Mouse (Mus musculus) myocyte (in vitro differentiated cells): ENCODE measurements around the gene Gm20388. TPM values are rescaled to one million over a fixed set of nuclear protein-coding genes. Genes with fewer than 3 reads are reported as not detected.

Experiments used
- H3K27me3 ChIP-seq: one replicate; pipeline ENCODE4 v1.6.1; 2011; ENCODE audit not compliant: control insufficient read depth, insufficient read depth, insufficient read length
- H3K36me3 ChIP-seq: one replicate; pipeline ENCODE4 v1.6.1; 2011; ENCODE audit not compliant: control insufficient read depth, insufficient read depth
- H3K4me2 ChIP-seq: one replicate; pipeline ENCODE4 v1.6.1; 2011; ENCODE audit warnings: low read depth, control low read depth
- H3K4me3 ChIP-seq: one replicate; pipeline ENCODE4 v1.5.1; 2011; ENCODE audit warnings: mild to moderate bottlenecking, control low read depth, moderate library complexity
- H3K79me2 ChIP-seq: one replicate; pipeline ENCODE4 v1.6.1; 2011; ENCODE audit not compliant: control insufficient read depth, insufficient read depth
- H3ac ChIP-seq: one replicate; pipeline ENCODE4 v1.6.1; 2011; ENCODE audit not compliant: control insufficient read depth, insufficient read length
- CEBPB ChIP-seq: IDR thresholded peaks from 2 replicates; pipeline ENCODE4 v1.6.1; 2011; ENCODE audit warnings: mild to moderate bottlenecking, moderate library complexity; ENCODE audit not compliant: poor library complexity, insufficient read depth, severe bottlenecking
- E2F4 ChIP-seq: IDR thresholded peaks from one replicate; pipeline ENCODE4 v1.6.1; 2011; ENCODE audit warnings: mild to moderate bottlenecking, control low read depth, moderate library complexity; ENCODE audit not compliant: insufficient read depth
- MAX ChIP-seq: IDR thresholded peaks from one replicate; pipeline ENCODE4 v1.6.1; 2011; ENCODE audit warnings: low read depth, mild to moderate bottlenecking, control low read depth
- MYOD1 ChIP-seq, 3 experiments: IDR thresholded peaks; one replicate each; pipeline ENCODE4 v1.6.1; 2011; ENCODE audit warnings: control low read depth in 2 of 3, low read depth in 2 of 3, mild to moderate bottlenecking in 2 of 3, moderate library complexity in 1 of 3; ENCODE audit not compliant: insufficient read length in 2 of 3, control insufficient read depth in 1 of 3
- MYOG ChIP-seq, 3 experiments: IDR thresholded peaks; one replicate each; pipeline ENCODE4 v1.6.1; 2011; ENCODE audit warnings: control low read depth in 2 of 3, low read depth in 2 of 3, mild to moderate bottlenecking in 2 of 3; ENCODE audit not compliant: insufficient read length in 2 of 3, control insufficient read depth in 1 of 3, insufficient read depth in 1 of 3
- POLR2A ChIP-seq: IDR thresholded peaks from one replicate; pipeline ENCODE4 v1.6.1; 2011; ENCODE audit warnings: low read depth, mild to moderate bottlenecking, control low read depth, moderate library complexity; ENCODE audit not compliant: insufficient read length
- POLR2AphosphoS2 ChIP-seq: IDR thresholded peaks from one replicate; pipeline ENCODE4 v1.6.1; 2011; ENCODE audit warnings: low read depth, control low read depth; ENCODE audit not compliant: insufficient read length
- REST ChIP-seq: IDR thresholded peaks from one replicate; pipeline ENCODE4 v1.6.1; 2011; ENCODE audit warnings: mild to moderate bottlenecking, control low read depth, moderate library complexity; ENCODE audit not compliant: insufficient read depth, insufficient read length
- SRF ChIP-seq: IDR thresholded peaks from one replicate; pipeline ENCODE4 v1.6.1; 2011; ENCODE audit warnings: low read depth; ENCODE audit not compliant: control insufficient read depth, insufficient read length
- TCF12 ChIP-seq: IDR thresholded peaks from one replicate; pipeline ENCODE4 v1.6.1; 2011; ENCODE audit warnings: mild to moderate bottlenecking, control low read depth; ENCODE audit not compliant: poor library complexity, insufficient read depth, severe bottlenecking
- TCF3 ChIP-seq: IDR thresholded peaks from one replicate; pipeline ENCODE4 v1.6.1; 2011; ENCODE audit warnings: low read depth, control low read depth; ENCODE audit not compliant: insufficient read length
- USF1 ChIP-seq: IDR thresholded peaks from one replicate; pipeline ENCODE4 v1.6.1; 2011; ENCODE audit warnings: low read depth, mild to moderate bottlenecking, control low read depth, moderate library complexity
- polyA plus RNA-seq: library from polyadenylated mRNA; unstranded; fragments of >200 nt; fragmentation: generic; extraction: Trizol; gene quantifications from one replicate; pipeline ENCODE4 v1.2.1, GENCODE M21; 2012; ENCODE audit warnings: missing spikeins

Gene Gm20388
- polyA plus RNA-seq, 1 experiment, result 15.3 TPM

DNA sequence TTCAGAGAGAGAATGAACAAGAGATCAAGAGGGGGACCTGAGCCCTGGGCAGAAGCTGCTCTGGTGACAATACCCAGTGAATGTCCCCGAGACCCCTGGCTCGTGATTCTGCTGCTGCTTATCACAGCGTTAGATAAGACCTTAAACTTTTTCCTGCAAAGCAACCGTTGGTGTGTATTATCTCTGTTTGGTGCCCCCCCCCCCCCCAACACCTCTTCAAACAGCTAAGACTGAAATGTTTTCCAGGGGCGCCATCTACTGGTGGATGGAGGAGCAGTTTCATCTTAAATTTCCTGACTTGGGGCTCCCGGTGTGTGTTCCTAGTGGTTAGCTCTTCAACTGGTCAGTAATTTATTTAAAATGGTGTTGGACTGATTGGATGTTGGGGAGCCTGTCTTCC lies 1999.0 kb downstream of the Gm20388 start:
- Histone ChIP-seq H3K4me2 (no peak overlapping the region), H3K36me3 (peaks cover 8% of the 10 kb centered on the region), H3K79me2 (peaks cover 27% of the 10 kb centered on the region), H3K4me3 (no peak overlapping the region), H3ac (no peak overlapping the region), H3K27me3 (no peaks in the 10 kb centered on the region)
- TF ChIP-seq SRF (no peak), USF1 (no peak), MAX (no peak), MYOD1 (IDR thresholded peaks at IDR 0.05; ENCODE audit: control insufficient read depth in 1 of 3, insufficient read length in 2 of 3, low read depth in 2 of 3) (no peak), MYOG (IDR thresholded peaks at IDR 0.05; ENCODE audit: control insufficient read depth in 1 of 3, insufficient read depth in 1 of 3, insufficient read length in 2 of 3, low read depth in 2 of 3) (no peak)

DNA sequence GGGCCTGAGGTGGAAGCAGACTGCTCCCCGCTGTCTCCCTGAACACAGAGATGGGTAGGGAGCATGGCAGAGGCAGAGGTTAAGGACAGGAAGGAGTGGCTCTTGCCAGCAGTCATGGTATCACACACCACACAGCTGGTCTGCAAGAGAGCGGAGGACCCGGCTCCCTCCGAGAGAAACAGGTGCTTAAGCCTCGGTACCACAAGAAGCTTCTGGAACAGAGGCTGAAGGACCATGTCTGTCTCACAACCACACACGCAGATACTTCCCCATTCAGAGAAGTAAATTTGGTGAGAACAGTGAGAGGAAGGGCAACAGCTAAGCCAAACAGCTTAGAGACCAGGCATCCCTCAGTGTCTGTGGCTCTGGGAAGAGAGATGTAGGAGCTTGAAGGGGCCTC lies 2000.8 kb downstream of the Gm20388 start:
- H3K27me3 ChIP-seq, result no peaks in the 10 kb centered on the region

GRCm38 (mm10) chr8:121911987-121912386 lies 2001.3 kb downstream of the Gm20388 start:
- H3K36me3 ChIP-seq, result no peaks in the 10 kb centered on the region
- H3ac ChIP-seq, result no peak overlapping the region
- no peaks in the 10 kb centered on the region for H3K27me3 ChIP-seq
- no peak overlapping the region for H3K4me3 ChIP-seq
- H3K4me2 ChIP-seq, result no peak overlapping the region
- TF ChIP-seq MAX, result no peak
- no peak for TF ChIP-seq POLR2A
- TF ChIP-seq POLR2AphosphoS2, result no peak
- TF ChIP-seq CEBPB, result no peak
- no peak for TF ChIP-seq MYOG (IDR thresholded peaks at IDR 0.05; ENCODE audit: control insufficient read depth in 1 of 3, insufficient read depth in 1 of 3, insufficient read length in 2 of 3, low read depth in 2 of 3)
- TF ChIP-seq USF1, result no peak
- no peak for TF ChIP-seq E2F4
- no peak for TF ChIP-seq MYOD1 (IDR thresholded peaks at IDR 0.05; ENCODE audit: control insufficient read depth in 1 of 3, insufficient read length in 2 of 3, low read depth in 2 of 3)
- TF ChIP-seq REST, result no peak
- TF ChIP-seq TCF12, result no peak
- TF ChIP-seq TCF3, result no peak
- no peak for TF ChIP-seq SRF
- H3K79me2 ChIP-seq, result peaks cover 4% of the 10 kb centered on the region

More for the DNA sequence above, 2000.8 kb downstream of the Gm20388 start:
- TF ChIP-seq POLR2AphosphoS2, result no peak
- no peak for TF ChIP-seq SRF
- peak in 1 of 3 experiments; percentile 46 for TF ChIP-seq MYOD1 (IDR thresholded peaks at IDR 0.05; ENCODE audit: control insufficient read depth in 1 of 3, insufficient read length in 2 of 3, low read depth in 2 of 3)
- TF ChIP-seq CEBPB, result no peak
- no peak for TF ChIP-seq E2F4
- peak in 1 of 3 experiments; percentile 51 for TF ChIP-seq MYOG (IDR thresholded peaks at IDR 0.05; ENCODE audit: control insufficient read depth in 1 of 3, insufficient read depth in 1 of 3, insufficient read length in 2 of 3, low read depth in 2 of 3)
- no peak for TF ChIP-seq TCF12
- no peak for TF ChIP-seq TCF3
- no peak for TF ChIP-seq REST
- TF ChIP-seq POLR2A, result no peak
- Histone ChIP-seq H3ac (no peak overlapping the region), H3K4me2 (no peak overlapping the region), H3K79me2 (peaks cover 10% of the 10 kb centered on the region), H3K4me3 (no peak overlapping the region), H3K36me3 (no peaks in the 10 kb centered on the region)

- Histone ChIP-seq H3K36me3 (no peaks in the 10 kb centered on the region), H3K4me2 (no peak overlapping the region), H3ac (no peak overlapping the region), H3K4me3 (no peak overlapping the region), H3K27me3 (no peaks in the 10 kb centered on the region), H3K79me2 (no peaks in the 10 kb centered on the region)
- no peak for TF ChIP-seq MAX
These were observed 2002.2 kb downstream of the Gm20388 start for GRCm38 (mm10) chr8:121912831-121913230.

- no peak for TF ChIP-seq MAX
- TF ChIP-seq MYOG (IDR thresholded peaks at IDR 0.05; ENCODE audit: control insufficient read depth in 1 of 3, insufficient read depth in 1 of 3, insufficient read length in 2 of 3, low read depth in 2 of 3), result peak in 1 of 3 experiments; percentile 31
- H3ac ChIP-seq, result no peak overlapping the region
- H3K36me3 ChIP-seq, result no peaks in the 10 kb centered on the region
- H3K4me3 ChIP-seq, result no peak overlapping the region
- H3K79me2 ChIP-seq, result no peaks in the 10 kb centered on the region
- no peaks in the 10 kb centered on the region for H3K27me3 ChIP-seq
- H3K4me2 ChIP-seq, result no peak overlapping the region
These were observed 2002.7 kb downstream of the Gm20388 start for GRCm38 (mm10) chr8:121913378-121913777.

GRCm38 (mm10) chr8:121919158-121919557 lies 2008.5 kb downstream of the Gm20388 start:
- Histone ChIP-seq H3K79me2 (no peaks in the 10 kb centered on the region), H3K4me3 (no peak overlapping the region), H3K36me3 (no peaks in the 10 kb centered on the region), H3K27me3 (no peaks in the 10 kb centered on the region), H3ac (no peak overlapping the region), H3K4me2 (peak overlapping the region; percentile 12)
- TF ChIP-seq USF1, result peak; percentile 12
- TF ChIP-seq TCF12, result no peak
